Mouse (Mus musculus): ENCODE measurements around the gene Ube2s. TPM values are rescaled to one million over a fixed set of nuclear protein-coding genes. Genes with fewer than 3 reads are reported as not detected.

Gene Ube2s
- total RNA-seq, 2 experiments from 2014 or later, result 310 to 831 TPM

DNA sequence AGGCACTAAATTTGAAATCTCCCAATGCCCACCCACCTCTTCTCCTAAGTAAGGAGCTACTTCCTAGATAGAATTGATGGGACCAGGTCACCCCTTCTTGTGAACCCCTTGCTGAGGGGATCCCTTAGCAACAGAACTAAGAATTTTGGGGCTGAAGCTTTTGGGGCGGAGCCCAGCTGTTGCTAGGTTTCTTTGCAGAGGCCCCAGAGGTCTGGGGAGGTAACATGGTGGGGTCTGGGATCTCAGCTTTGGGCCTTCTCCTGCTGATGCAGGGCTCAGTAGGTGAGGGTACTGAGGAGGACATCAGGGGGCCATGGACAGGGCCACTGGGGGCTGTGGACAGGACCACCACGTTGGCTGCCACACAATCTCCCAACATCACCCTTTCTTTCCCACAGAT is 29.6 kb downstream of the Ube2s start, which contains the start of the genes Il11 and Tmem190:
Il11 (minus strand) TSS at position 101 of the 400 bp plus-strand sequence.
Tmem190 (plus strand) TSS at position 179 of the 400 bp plus-strand sequence.
- ATAC-seq (replicated peaks; ENCODE audit: low FRiP score, poor library complexity, severe bottlenecking), result no peak

DNA sequence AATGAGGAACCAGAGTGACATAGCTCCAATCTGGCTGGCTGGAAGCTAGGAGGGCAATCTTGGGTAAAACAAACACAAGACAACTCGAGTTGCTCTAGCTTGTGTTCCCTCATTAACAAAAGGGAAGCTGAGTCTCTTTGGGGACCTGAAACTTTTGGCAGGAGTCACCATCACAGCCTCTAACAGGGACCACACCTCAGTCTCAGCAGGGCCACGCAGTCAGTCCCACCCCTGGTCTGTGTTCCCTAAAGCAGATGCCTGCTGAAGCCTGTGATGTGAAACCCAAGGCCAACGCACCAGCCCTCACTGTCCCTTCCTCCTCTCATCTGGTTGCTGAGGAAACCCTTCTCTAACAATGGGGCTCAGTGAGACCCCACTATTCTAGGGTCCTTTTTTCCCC is 30.3 kb downstream of the Ube2s start:
- ATAC-seq (replicated peaks; ENCODE audit: low FRiP score, poor library complexity, severe bottlenecking), result no peak

DNA sequence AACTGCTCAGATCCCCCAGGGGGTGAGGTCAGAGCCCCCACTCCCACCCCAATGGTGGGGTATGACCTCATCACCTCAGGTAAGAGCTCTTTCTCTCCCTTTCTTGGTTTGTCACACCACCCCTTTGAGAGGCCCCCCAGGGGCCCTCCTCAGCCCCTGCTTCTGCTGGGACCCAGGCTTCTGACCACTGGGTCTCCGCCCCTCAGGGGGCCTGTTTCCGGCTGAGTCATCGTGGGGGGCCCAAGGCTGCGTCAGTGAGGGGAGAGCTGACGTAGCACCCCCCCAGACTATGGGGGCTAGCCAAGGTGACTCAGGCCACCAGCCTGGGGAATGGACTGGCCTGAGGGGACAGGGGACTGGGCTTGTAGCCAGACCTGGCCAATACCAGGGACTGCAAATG is 32.5 kb downstream of the Ube2s start:
- ATAC-seq (replicated peaks; ENCODE audit: low FRiP score, poor library complexity, severe bottlenecking), result no peak

DNA sequence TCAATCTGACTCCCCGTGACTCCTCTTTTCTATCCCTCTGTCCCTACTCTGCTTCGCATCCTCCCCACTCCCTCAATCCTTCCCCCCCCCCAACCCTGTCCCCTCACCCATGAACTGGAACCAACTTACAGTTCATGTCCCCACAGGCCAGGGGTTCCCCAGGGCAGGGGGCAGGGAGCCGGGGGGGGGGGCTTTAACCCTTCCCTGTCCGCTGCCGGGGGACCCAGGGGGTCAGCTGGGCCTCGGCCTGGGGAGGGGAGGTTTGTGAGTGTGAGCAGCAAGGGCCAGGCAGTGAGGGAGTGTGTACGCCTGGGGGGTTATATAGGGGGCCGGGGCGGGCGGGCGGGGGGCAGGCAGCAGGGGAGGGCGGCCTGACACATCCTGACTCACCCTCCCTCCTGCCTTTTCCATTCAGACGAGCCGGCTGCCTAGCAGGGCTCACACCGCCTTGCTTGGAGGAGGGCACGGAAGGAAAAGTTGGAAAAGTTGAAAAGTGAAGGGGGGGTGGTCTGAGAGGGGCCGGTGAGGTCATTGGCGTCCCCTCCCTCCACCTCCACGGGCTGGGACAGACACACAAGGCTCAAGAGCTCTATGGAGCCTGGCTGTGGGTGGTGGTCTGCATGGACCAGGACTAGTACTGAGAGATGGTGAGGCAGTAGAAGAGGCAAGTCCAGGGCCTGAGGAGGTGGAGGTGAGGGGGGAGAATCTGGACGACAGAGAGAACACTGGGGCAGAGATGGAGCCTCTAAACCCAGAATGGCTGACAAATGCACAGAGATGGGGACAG is 34.3 kb downstream of the Ube2s start:
- ATAC-seq (replicated peaks; ENCODE audit: low FRiP score, poor library complexity, severe bottlenecking), result no peak

DNA sequence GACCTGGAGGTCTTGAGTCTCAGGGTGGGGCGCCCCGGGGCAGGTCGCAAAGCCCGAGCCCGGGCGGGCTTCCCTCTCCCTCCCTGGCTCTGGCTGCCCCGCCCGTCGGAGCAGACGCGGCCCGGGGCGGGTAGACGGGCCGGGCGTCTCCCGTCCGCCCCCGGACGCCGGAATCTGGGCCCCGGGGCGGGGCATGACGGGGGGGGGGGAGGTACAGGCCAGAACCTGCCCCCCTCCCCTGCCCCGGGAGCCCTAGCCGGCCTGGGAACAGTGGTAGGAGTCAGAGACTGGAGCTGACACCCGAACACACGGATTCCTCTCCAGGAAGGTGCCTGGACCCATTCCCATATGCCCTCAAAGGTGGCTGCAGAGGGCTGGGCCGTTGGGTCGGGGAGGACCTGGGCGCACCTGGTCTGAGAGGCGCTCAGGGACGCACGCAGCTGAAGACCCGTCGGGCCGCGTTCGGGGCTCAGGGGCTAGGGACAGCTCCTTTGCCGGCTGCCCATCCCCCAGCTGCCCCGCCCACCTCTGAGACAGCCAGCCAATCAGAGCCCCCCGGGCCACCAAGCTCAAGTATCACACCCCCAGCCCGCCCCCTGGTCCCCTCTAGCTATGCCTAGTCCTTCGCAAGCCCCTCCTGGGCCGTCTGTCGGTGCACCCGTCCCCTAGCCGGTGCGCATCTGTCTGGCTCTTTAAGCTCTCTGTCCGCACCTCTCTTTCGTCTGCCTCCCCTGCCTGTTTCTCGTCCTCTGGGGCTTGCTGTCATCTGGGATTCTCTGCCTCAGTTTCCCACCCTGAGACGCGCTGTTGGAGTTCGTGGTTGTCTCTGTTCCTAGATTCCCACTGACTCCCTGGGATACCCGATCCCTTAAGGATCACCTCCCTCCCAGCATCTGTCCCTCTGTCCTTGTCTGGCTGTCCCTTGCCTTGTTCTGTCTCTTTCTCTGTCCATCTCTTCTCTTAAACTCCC is 35.2 kb downstream of the Ube2s start:
- no peak for ATAC-seq (replicated peaks; ENCODE audit: low FRiP score, poor library complexity, severe bottlenecking)

DNA sequence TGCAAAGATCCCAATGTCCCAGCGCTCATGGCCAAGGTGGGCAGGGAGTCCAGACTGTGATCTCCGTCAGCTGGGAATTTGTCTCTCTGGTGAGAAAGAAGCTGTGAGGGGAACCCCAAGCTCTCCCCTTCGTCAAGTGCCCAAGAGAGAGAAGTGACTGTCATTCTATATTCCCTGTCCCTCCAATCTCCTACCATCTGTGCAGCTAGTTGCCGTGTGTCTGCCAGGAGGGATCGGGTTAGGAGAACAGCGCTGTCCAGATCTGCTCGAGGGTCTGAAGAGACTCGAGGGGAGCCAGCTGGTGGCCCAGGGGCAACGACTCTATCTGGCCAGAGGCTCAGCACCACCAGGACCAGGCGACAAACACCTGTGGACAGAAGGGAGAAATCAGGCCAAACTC is 36.3 kb downstream of the Ube2s start:
- no peak for ATAC-seq (replicated peaks; ENCODE audit: low FRiP score, poor library complexity, severe bottlenecking)

DNA sequence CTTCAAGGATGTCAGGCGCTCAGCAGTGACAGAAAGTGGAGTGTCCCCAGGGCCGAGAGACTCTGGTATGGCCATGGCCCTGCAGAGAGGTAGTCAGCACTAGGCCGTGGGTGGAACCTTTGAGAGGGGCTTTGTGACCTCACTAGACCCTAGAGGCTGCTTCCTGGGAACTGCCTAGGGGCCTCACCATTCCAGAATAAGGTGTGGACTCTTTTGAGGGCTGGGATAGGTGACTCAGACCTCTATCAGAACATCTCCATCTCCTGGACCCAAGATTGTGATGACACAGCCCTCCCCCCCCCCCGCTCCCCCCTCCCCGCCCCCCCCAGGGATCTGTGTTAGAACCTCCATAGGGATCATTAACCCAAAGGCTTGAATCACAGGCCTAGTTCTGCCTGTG is 41.2 kb downstream of the Ube2s start, which contains the start of gene Fam71e2:
Fam71e2 (minus strand) TSS at position 101 of the 400 bp plus-strand sequence.
- no peak for ATAC-seq (replicated peaks; ENCODE audit: low FRiP score, poor library complexity, severe bottlenecking)

DNA sequence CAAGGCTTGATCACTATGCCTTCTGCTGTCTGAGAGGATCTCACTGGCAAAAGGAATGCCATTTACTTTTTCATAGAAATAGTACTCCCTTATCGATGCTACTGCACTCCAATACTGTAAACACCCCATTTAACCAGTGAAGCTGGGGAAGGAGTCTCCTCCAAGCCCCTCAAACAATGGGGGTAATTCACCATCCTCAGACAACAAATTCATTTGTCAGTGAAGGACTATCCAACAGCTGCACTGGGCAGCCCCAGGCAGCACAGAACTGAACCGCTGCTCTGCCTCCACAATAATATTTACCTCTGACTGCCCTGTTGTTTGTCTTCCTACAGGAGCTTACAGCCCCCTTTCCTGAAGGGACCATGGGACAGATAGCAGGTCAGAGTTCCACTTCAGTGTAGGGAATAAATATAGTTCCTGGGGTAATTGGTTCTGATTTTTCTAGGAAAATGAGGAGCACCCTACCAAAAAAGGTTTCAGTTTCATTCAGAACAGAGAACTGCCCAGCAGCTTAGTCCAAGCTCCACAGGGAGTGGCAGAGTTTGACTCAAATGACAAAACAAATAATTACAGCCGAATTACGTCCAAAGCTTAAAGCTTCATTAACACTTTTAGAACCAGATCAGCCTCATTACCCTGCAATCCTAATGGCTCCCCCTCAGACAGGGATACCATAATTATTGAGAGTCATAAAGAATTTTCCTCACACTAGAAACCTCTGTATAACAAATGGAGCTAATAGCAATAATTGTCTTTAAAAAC is 47.3 kb downstream of the Ube2s start:
- no peak for ATAC-seq (replicated peaks; ENCODE audit: low FRiP score, poor library complexity, severe bottlenecking)

DNA sequence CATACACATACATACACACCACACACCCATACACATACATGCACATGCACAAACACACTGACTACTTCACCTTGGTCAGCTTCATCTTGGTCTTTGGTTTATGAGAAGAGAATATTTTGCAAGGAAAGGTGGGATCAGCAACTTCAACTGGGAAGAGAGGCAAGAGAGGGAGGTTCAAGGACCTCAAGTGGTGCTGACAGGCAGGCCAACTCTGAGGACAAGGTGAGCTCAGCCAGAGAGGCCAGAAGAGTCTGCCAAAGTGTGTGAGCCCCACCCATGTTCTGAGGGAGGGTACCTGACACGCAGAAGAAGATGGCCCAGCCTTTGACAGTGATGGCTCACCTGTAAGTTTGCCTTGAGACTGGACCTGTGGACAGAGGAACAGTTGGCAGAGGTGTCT is 52.7 kb downstream of the Ube2s start:
- no peak for ATAC-seq (replicated peaks; ENCODE audit: low FRiP score, poor library complexity, severe bottlenecking)

DNA sequence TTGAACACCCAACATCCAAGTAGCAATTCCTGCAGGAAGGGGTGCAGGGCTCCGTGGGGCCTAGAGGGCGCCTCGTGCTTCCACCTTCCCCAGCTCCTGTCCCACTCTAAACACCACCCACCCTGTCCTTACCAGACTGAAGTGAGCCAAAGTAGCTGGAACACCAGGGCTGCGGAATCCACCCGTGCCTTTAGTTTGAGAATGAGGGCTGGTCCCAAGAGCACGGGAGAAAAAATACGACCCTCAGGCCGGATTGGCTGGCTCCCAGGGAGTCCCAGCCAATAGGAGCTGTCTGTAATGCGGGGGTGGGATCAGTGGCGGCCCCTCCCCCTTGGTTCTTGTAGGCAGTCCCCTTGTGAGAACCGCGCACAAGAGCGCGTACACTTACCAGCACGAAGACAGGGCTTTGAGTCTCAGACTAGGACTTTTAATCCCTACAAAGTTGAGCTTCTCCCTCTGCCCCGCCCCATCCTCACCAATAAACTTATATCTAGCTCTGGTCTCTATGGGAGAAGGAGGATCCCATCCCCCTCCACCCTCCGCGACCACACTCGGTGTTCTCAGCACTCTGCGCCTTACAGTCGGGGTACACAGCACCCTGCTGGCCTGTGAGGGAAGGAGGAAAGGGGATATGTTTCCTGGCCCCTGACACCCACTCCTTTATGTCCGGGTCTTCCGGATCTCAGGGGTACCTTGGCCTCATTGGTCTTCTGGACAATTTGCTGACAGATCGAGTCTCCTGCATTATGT is 59.4 kb downstream of the Ube2s start, which contains the start of gene Cox6b2:
Cox6b2 (minus strand) TSS at position 274 of the 750 bp plus-strand sequence.
- ATAC-seq (replicated peaks; ENCODE audit: low FRiP score, poor library complexity, severe bottlenecking), result peak; percentile 70

DNA sequence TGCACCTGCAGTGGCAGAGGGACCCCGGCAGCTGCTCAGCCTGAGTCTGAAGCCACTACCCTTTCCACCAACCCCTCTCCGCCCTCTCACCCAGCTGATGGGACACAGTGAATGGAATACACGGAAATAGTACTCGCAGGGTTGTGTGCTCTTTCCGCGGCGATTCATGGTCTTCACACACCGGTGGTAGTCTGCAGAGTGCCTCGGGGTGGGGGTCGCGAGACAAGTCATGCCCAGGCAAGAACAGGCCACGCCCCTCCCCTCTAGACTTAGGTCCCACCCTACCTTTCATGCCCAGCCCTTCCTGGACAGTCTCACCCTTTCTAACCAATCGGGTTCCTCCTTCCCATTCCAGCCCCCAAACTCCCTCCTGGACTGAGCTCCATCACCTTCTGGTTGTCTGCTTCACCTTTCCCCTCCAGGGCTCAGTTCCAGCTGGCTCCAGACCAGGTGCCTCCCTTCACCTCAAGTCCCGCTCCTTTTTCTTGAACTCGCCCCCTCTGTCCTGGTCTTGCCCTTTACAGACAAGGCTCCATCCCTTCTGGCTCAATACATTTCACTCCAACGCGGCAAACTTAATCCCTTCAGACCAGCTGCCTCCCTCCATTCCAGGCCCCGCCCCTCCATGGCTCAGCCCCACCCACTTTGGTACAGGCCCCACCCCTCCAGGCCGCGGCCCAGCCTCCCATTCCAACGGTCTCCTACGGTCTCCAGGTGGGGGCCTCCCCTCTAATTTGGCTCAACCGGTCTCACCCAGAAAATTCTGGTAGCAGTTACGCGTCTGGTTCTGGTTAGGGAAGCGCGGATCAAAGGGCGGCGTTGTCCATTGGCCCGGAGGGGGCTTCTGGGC is 60.2 kb downstream of the Ube2s start:
- ATAC-seq (replicated peaks; ENCODE audit: low FRiP score, poor library complexity, severe bottlenecking), result peak; percentile 74

DNA sequence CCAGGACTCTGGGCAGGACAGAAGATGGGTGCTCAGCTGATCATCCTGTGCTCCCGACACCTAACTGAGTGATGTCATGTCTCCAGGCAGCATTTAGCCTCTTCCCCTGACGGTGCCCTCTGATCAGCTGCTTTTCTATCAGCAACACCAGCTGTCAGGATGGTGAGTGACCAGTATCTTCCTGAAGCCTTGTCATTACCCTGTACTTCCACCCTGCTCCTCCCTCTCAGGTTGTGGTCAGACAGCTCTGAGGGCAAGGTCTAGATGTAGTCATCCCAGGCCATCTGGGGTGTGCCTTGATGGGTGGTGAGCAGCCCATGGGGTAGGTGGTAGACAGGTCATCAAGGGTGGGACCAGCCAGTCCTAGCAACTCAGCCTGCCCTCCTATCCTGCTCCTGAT is 63.2 kb downstream of the Ube2s start:
- peak; percentile 20 for ATAC-seq (replicated peaks; ENCODE audit: low FRiP score, poor library complexity, severe bottlenecking)

DNA sequence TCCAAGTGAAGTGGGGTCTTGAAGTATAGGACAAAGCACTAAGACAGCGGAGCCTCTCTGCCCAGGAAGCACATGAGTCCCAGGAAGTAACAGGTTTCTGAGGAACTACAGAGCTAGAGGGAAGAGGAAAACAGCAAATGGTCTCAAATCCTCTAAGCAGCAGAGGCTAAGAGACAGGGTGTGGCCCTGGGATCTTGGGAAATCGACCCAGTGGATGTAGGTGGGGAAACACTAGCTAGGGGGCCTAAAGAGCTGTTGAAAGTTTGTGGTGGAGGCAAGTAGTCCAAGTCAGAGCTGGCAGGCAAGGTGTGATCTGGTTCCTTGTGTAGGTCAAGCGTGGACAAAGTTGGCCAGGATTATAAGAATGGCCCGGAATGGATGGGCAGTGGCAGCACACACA is 64.1 kb downstream of the Ube2s start:
- ATAC-seq (replicated peaks; ENCODE audit: low FRiP score, poor library complexity, severe bottlenecking), result no peak

DNA sequence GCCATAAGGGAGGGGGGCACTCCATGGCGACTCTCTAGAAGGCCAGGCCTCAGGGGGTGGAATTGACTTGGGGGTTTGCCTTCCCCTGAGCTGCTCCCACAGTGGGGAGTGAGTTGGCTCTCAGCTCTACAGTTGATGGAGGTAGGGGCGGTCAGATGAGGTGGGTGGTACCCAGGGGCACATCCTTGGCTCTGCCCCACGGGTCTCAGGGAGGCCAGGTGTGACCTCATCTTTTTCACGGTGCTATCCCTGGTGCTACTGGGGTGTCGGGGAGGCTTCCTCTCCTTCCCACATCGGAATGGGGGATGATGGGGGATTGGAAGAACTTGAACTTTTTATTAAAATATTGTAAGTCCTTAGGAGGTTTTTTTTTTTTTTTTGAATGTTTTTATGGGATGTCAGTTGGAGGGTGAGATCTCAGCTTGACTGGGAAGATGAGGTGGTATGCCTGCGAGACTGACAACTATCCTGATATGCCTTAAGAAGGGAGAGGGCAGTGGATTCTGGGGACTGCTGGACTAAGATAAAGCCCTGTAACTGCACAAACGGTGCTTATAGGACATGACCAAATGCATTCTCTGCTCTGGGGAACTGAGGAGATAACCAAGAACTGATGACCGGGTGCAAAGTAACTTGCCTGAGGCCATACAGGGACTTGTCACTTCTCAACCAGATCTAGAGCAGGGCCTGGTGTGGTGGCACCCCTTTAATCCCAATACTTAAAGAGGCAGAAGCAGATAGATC is 65.1 kb downstream of the Ube2s start:
- peak; percentile 61 for ATAC-seq (replicated peaks; ENCODE audit: low FRiP score, poor library complexity, severe bottlenecking)

DNA sequence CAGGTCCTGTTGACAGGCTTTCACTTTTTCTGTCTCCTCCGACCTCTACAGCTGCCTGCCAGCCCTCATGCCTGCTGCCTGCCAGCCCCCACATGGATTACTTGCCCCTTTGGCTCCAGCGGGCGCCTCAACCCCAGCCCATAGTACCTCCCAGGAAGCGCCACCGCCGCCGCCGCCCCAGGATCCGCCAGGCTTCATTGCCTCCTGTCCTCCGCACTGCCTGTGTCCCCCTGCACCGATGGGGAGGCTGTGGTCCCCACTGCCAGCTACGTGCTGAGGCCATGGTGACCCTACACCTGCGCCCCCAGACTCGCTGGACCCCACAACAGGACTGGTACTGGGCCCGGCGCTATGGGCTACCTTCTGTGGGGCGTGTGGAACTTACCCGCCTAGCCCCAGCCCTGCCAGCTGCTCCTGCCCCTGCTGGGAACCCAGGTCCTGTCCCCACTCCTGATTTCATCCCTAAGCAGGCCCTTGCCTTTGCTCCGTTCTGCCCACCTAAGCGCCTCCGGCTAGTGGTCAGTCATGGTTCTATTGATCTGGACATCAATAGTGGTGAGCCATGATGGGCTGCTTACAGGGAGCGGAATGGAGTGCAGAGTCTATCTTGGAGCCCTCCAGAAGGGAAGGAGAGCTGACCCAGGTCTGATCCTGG is 65.9 kb downstream of the Ube2s start:
- no peak for ATAC-seq (replicated peaks; ENCODE audit: low FRiP score, poor library complexity, severe bottlenecking)

DNA sequence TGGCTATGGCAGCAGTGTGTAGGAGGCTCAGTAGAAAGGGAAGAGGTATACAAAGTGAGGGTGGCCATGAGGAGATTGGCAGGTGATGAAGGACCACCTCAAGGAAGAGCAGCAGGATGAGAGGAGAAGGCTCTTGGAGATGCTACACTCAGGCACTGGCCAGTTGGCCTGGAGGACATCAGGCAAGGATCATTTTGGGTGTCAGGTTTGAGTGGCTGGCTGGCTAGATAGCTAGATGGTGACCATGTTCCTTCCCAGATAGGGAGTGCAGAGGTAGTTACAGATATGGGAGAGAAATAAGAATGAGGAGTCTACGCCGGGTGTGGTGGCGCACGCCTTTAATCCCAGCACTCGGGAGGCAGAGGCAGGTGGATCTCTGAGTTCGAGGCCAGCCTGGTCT is 67.5 kb downstream of the Ube2s start:
- no peak for ATAC-seq (replicated peaks; ENCODE audit: low FRiP score, poor library complexity, severe bottlenecking)
